Mouse (Mus musculus): ENCODE data around the gene Lrg1. TPM values are rescaled to one million over a fixed set of nuclear protein-coding genes. Genes with fewer than 3 reads are reported as not detected.

The Lrg1 gene
- total and polyA plus RNA-seq, 3 experiments, result not detected

- peaks cover 76% of the 10 kb centered on the region for H3K27me3 ChIP-seq (ENCODE audit: insufficient read depth, low read length)
- no peaks in the 10 kb centered on the region for H3K4me1 ChIP-seq (ENCODE audit: insufficient read depth, low read depth, low read length)
Measured at GRCm38 (mm10) chr17:56148280-56148679, 26.5 kb upstream of the Lrg1 start.

GRCm38 (mm10) chr17:56147420-56147819 lies 25.6 kb upstream of the Lrg1 start:
- no peaks in the 10 kb centered on the region for H3K36me3 ChIP-seq (replicated peaks)
- ATAC-seq (ENCODE audit: extremely low read depth, insufficient number of reproducible peaks, low FRiP score, poor library complexity, severe bottlenecking), result no peak
- peaks cover 74% of the 10 kb centered on the region for H3K27me3 ChIP-seq (ENCODE audit: insufficient read depth, low read length)
- DNase-seq (ENCODE audit: low spot score), result no peak
- TF ChIP-seq GATA2 (IDR thresholded peaks at IDR 0.05; ENCODE audit: borderline replicate concordance, low read depth, low read length) (no peak), GATA1 (IDR thresholded peaks at IDR 0.05; ENCODE audit: borderline replicate concordance, low read length) (no peak), TAL1 (conservative IDR thresholded peaks at IDR 0.05; ENCODE audit: low read depth, low read length) (no peak), POLR2AphosphoS5 (IDR thresholded peaks at IDR 0.05; ENCODE audit: insufficient replicate concordance, low read depth, low read length) (no peak), CTCF (IDR thresholded peaks at IDR 0.05; ENCODE audit: low read depth, low read length) (no peak)
- H3K4me3 ChIP-seq (ENCODE audit: low read depth, low read length), result no peak overlapping the region
- H3K4me1 ChIP-seq (ENCODE audit: insufficient read depth, low read depth, low read length), result no peaks in the 10 kb centered on the region
- no peaks in the 10 kb centered on the region for H3K9me3 ChIP-seq (replicated peaks)

More at GRCm38 (mm10) chr17:56148280-56148679, 26.5 kb upstream of the Lrg1 start:
- no peak for TF ChIP-seq POLR2AphosphoS5 (IDR thresholded peaks at IDR 0.05; ENCODE audit: insufficient replicate concordance, low read depth, low read length)
- TF ChIP-seq TAL1 (conservative IDR thresholded peaks at IDR 0.05; ENCODE audit: low read depth, low read length), result no peak
- TF ChIP-seq GATA1 (IDR thresholded peaks at IDR 0.05; ENCODE audit: borderline replicate concordance, low read length), result no peak
- TF ChIP-seq GATA2 (IDR thresholded peaks at IDR 0.05; ENCODE audit: borderline replicate concordance, low read depth, low read length), result no peak
- TF ChIP-seq CTCF (IDR thresholded peaks at IDR 0.05; ENCODE audit: low read depth, low read length), result no peak
- ATAC-seq (ENCODE audit: extremely low read depth, insufficient number of reproducible peaks, low FRiP score, poor library complexity, severe bottlenecking) (no peak), DNase-seq (ENCODE audit: low spot score) (no peak)
- Histone ChIP-seq H3K4me3 (ENCODE audit: low read depth, low read length) (no peak overlapping the region), H3K9me3 (replicated peaks) (no peaks in the 10 kb centered on the region), H3K36me3 (replicated peaks) (no peaks in the 10 kb centered on the region)

- Histone ChIP-seq H3K4me3 (ENCODE audit: low read depth, low read length) (no peak overlapping the region), H3K4me1 (ENCODE audit: insufficient read depth, low read depth, low read length) (peaks cover 8% of the 10 kb centered on the region), H3K9me3 (replicated peaks) (no peaks in the 10 kb centered on the region), H3K27me3 (ENCODE audit: insufficient read depth, low read length) (peaks cover 83% of the 10 kb centered on the region), H3K36me3 (replicated peaks) (no peaks in the 10 kb centered on the region)
- ATAC-seq (ENCODE audit: extremely low read depth, insufficient number of reproducible peaks, low FRiP score, poor library complexity, severe bottlenecking) (no peak), DNase-seq (ENCODE audit: low spot score) (no peak)
- TF ChIP-seq POLR2AphosphoS5 (IDR thresholded peaks at IDR 0.05; ENCODE audit: insufficient replicate concordance, low read depth, low read length) (no peak), CTCF (IDR thresholded peaks at IDR 0.05; ENCODE audit: low read depth, low read length) (no peak), GATA1 (IDR thresholded peaks at IDR 0.05; ENCODE audit: borderline replicate concordance, low read length) (no peak), GATA2 (IDR thresholded peaks at IDR 0.05; ENCODE audit: borderline replicate concordance, low read depth, low read length) (no peak), TAL1 (conservative IDR thresholded peaks at IDR 0.05; ENCODE audit: low read depth, low read length) (no peak)
Measured at GRCm38 (mm10) chr17:56146131-56146530, 24.3 kb upstream of the Lrg1 start.

GRCm38 (mm10) chr17:56144546-56144945 lies 22.7 kb upstream of the Lrg1 start:
- ATAC-seq (ENCODE audit: extremely low read depth, insufficient number of reproducible peaks, low FRiP score, poor library complexity, severe bottlenecking) (no peak), DNase-seq (ENCODE audit: low spot score) (no peak)
- TF ChIP-seq POLR2AphosphoS5 (IDR thresholded peaks at IDR 0.05; ENCODE audit: insufficient replicate concordance, low read depth, low read length) (no peak), TAL1 (conservative IDR thresholded peaks at IDR 0.05; ENCODE audit: low read depth, low read length) (no peak), GATA2 (IDR thresholded peaks at IDR 0.05; ENCODE audit: borderline replicate concordance, low read depth, low read length) (no peak), CTCF (IDR thresholded peaks at IDR 0.05; ENCODE audit: low read depth, low read length) (no peak), GATA1 (IDR thresholded peaks at IDR 0.05; ENCODE audit: borderline replicate concordance, low read length) (no peak)
- 0 out of 2 replicates have a peak, but pooled peaks cover 3% of the 10 kb centered on the region for H3K9me3 ChIP-seq (replicated peaks)
- H3K4me3 ChIP-seq (ENCODE audit: low read depth, low read length), result no peak overlapping the region
- peaks cover 16% of the 10 kb centered on the region for H3K4me1 ChIP-seq (ENCODE audit: insufficient read depth, low read depth, low read length)
- H3K36me3 ChIP-seq (replicated peaks), result no peaks in the 10 kb centered on the region
- H3K27me3 ChIP-seq (ENCODE audit: insufficient read depth, low read length), result peaks cover 88% of the 10 kb centered on the region

- ATAC-seq (ENCODE audit: extremely low read depth, insufficient number of reproducible peaks, low FRiP score, poor library complexity, severe bottlenecking) (no peak), DNase-seq (ENCODE audit: low spot score) (no peak)
- Histone ChIP-seq H3K4me1 (ENCODE audit: insufficient read depth, low read depth, low read length) (peaks cover 25% of the 10 kb centered on the region), H3K4me3 (ENCODE audit: low read depth, low read length) (no peak overlapping the region), H3K9me3 (replicated peaks) (0 out of 2 replicates have a peak, but pooled peaks cover 3% of the 10 kb centered on the region), H3K27me3 (ENCODE audit: insufficient read depth, low read length) (peaks cover 87% of the 10 kb centered on the region), H3K36me3 (replicated peaks) (no peaks in the 10 kb centered on the region)
- TF ChIP-seq GATA2 (IDR thresholded peaks at IDR 0.05; ENCODE audit: borderline replicate concordance, low read depth, low read length) (no peak), POLR2AphosphoS5 (IDR thresholded peaks at IDR 0.05; ENCODE audit: insufficient replicate concordance, low read depth, low read length) (no peak), CTCF (IDR thresholded peaks at IDR 0.05; ENCODE audit: low read depth, low read length) (no peak), TAL1 (conservative IDR thresholded peaks at IDR 0.05; ENCODE audit: low read depth, low read length) (no peak), GATA1 (IDR thresholded peaks at IDR 0.05; ENCODE audit: borderline replicate concordance, low read length) (no peak)
Measured at GRCm38 (mm10) chr17:56141702-56142605, 20.2 kb upstream of the Lrg1 start.

GRCm38 (mm10) chr17:56139858-56140595 lies 18.2 kb upstream of the Lrg1 start, which contains the start of gene Sema6b:
Sema6b (minus strand) TSS chr17:56140343.
- ATAC-seq (ENCODE audit: extremely low read depth, insufficient number of reproducible peaks, low FRiP score, poor library complexity, severe bottlenecking), result no peak
- DNase-seq (ENCODE audit: low spot score), result no peak
- Histone ChIP-seq H3K9me3 (replicated peaks) (0 out of 2 replicates have a peak, but pooled peaks cover 3% of the 10 kb centered on the region), H3K4me1 (ENCODE audit: insufficient read depth, low read depth, low read length) (peaks cover 27% of the 10 kb centered on the region), H3K27me3 (ENCODE audit: insufficient read depth, low read length) (peaks cover 78% of the 10 kb centered on the region), H3K36me3 (replicated peaks) (no peaks in the 10 kb centered on the region), H3K4me3 (ENCODE audit: low read depth, low read length) (peak within 1 kb of the TSS; percentile 68)
- no peak for TF ChIP-seq CTCF (IDR thresholded peaks at IDR 0.05; ENCODE audit: low read depth, low read length)
- TF ChIP-seq POLR2AphosphoS5 (IDR thresholded peaks at IDR 0.05; ENCODE audit: insufficient replicate concordance, low read depth, low read length), result no peak
- TF ChIP-seq GATA2 (IDR thresholded peaks at IDR 0.05; ENCODE audit: borderline replicate concordance, low read depth, low read length), result no peak
- no peak for TF ChIP-seq GATA1 (IDR thresholded peaks at IDR 0.05; ENCODE audit: borderline replicate concordance, low read length)
- no peak for TF ChIP-seq TAL1 (conservative IDR thresholded peaks at IDR 0.05; ENCODE audit: low read depth, low read length)
